Comparison of ENCODE assay signal across 40 mouse cellular contexts in genomic region chr14:37066636-37067035, GRCm38 (mm10). TPM values are rescaled to one million over a fixed set of nuclear protein-coding genes. Genes with fewer than 3 reads are reported as not detected.
DNase-seq lines count a peak whose midpoint lies in the region; ATAC-seq lines count a peak whose summit lies in the region.
"Had no signal": no experiment of that assay in that cellular context is flagged by ENCODE, and none has a peak within 500 bp of the region (broad histone marks: within the 10 kb centered on the region; RNA-seq: fewer than 3 reads in every experiment).

No protein-coding gene starts in this region.

- no peak overlapping the region for H3K4me3 ChIP-seq in liver, embryonic 12.5 days
- H3K4me3 ChIP-seq: embryonic facial prominence, embryonic 12.5 days; hindbrain, embryonic 12.5 days; intestine, embryonic 15.5 days; liver, embryonic 13.5 days; megakaryocyte, embryonic 14.5 days; midbrain, embryonic 12.5 days; myocyte; neural tube, embryonic 12.5 days had no signal

- no peaks in the 10 kb centered on the region for H3K4me1 ChIP-seq in liver, embryonic 12.5 days
- H3K4me1 ChIP-seq: embryonic facial prominence, embryonic 12.5 days; hindbrain, embryonic 12.5 days; intestine, embryonic 15.5 days; liver, embryonic 13.5 days; megakaryocyte, embryonic 14.5 days; midbrain, embryonic 12.5 days; neural tube, embryonic 12.5 days had no signal

- no peaks in the 10 kb centered on the region for H3K27me3 ChIP-seq in liver, embryonic 12.5 days (replicated peaks)
- H3K27me3 ChIP-seq: embryonic facial prominence, embryonic 12.5 days; hindbrain, embryonic 12.5 days; intestine, embryonic 15.5 days; liver, embryonic 13.5 days; megakaryocyte, embryonic 14.5 days; midbrain, embryonic 12.5 days; neural tube, embryonic 12.5 days had no signal

- DNase-seq in frontal cortex, adult 2 months (ENCODE audit: extremely low spot score in 1 of 2, low spot score in 1 of 2) = peak; percentile 34 to 56
- DNase-seq in frontal cortex, postnatal 14 days (ENCODE audit: low spot score in 2 of 2) = no peak
- peak; percentile 6 to 17 for DNase-seq in layer of hippocampus, postnatal 14 days (ENCODE audit: low spot score in 2 of 2)
- no peak for DNase-seq in layer of hippocampus, adult 9-10 months (ENCODE audit: low spot score)
- peak; percentile 51 for DNase-seq in right cerebral cortex, adult 18-20 months
- DNase-seq in right cerebral cortex, postnatal 4 days = no peak
- DNase-seq in telencephalon, adult 2 months (ENCODE audit: low read depth, low spot score) = peak; percentile 83
- DNase-seq: adrenal gland, postnatal 10 days; cerebellum, adult 11 months; cerebellum, adult 9-10 months; cerebellum, postnatal 36 days; gastrocnemius, postnatal 36 days; heart, adult 18-20 months; heart, postnatal 36 days; kidney, adult 8-10 months; kidney, postnatal 4 days; liver, embryonic 13.5 days; lung, adult 18-20 months; lung, postnatal 4 days had no signal

- ATAC-seq in liver, embryonic 12.5 days = no peak
- ATAC-seq: forebrain, embryonic 14.5 days; hindbrain, postnatal 0 days; intestine, embryonic 15.5 days; lung, postnatal 0 days had no signal

- H3K36me3 ChIP-seq in liver, embryonic 12.5 days = no peaks in the 10 kb centered on the region
- H3K36me3 ChIP-seq: embryonic facial prominence, embryonic 12.5 days; G1E; hindbrain, embryonic 12.5 days; intestine, embryonic 15.5 days; liver, embryonic 13.5 days; midbrain, embryonic 12.5 days; neural tube, embryonic 12.5 days had no signal

- 42% methylated on average over 2 of the region's 2 CpGs for WGBS in liver, embryonic 12.5 days (ENCODE audit: insufficient replicate concordance)

- no peaks in the 10 kb centered on the region for H3K9me3 ChIP-seq in liver, embryonic 12.5 days (replicated peaks)
- H3K9me3 ChIP-seq: embryonic facial prominence, embryonic 12.5 days; G1E; hindbrain, embryonic 12.5 days; intestine, embryonic 15.5 days; liver, embryonic 13.5 days; midbrain, embryonic 12.5 days; neural tube, embryonic 12.5 days had no signal

- no peak overlapping the region for H3K27ac ChIP-seq in liver, embryonic 12.5 days
- H3K27ac ChIP-seq: embryonic facial prominence, embryonic 12.5 days; hindbrain, embryonic 12.5 days; hindbrain, postnatal 0 days; intestine, embryonic 15.5 days; kidney, postnatal 0 days; liver, embryonic 13.5 days; midbrain, embryonic 12.5 days; neural tube, embryonic 12.5 days had no signal

- no peak overlapping the region for H3K9ac ChIP-seq in liver, embryonic 12.5 days
- H3K9ac ChIP-seq: embryonic facial prominence, embryonic 12.5 days; hindbrain, embryonic 12.5 days; intestine, embryonic 15.5 days; liver, embryonic 13.5 days; midbrain, embryonic 12.5 days; neural tube, embryonic 12.5 days had no signal

- H3K4me2 ChIP-seq in liver, embryonic 12.5 days = no peak overlapping the region
- H3K4me2 ChIP-seq: embryonic facial prominence, embryonic 12.5 days; heart, embryonic 11.5 days; hindbrain, embryonic 12.5 days; intestine, embryonic 15.5 days; liver, embryonic 13.5 days; midbrain, embryonic 12.5 days; neural tube, embryonic 12.5 days had no signal

RNA-seq across cellular contexts. Expression of gene Lrit2, which starts 1.1 kb away (rescaled TPM):
- polyA plus RNA-seq in frontal cortex, adult 2 months (2012; rRNA removed) = not detected in 2 replicates
- not detected for total RNA-seq in layer of hippocampus, postnatal 14 days (2021)
- polyA plus RNA-seq in liver, embryonic 12.5 days (2016; fragmentation: Nextera tagmentation; extraction: Ambion mirVana) = not detected in 2 replicates
- total RNA-seq: adrenal gland, postnatal 10 days; gastrocnemius, adult 18-20 months; gastrocnemius, postnatal 36 days; heart, adult 18-20 months; heart, postnatal 36 days; hindbrain, postnatal 0 days; left cerebral cortex, adult 8-10 months had no signal
- polyA plus RNA-seq: embryonic facial prominence, embryonic 12.5 days; forebrain, embryonic 14.5 days; G1E; heart, embryonic 11.5 days; heart, embryonic 16.5 days; hindbrain, embryonic 12.5 days; hindbrain, postnatal 0 days; intestine, embryonic 15.5 days; kidney, postnatal 0 days; limb, embryonic 14.5 days; liver, embryonic 13.5 days; lung, postnatal 0 days; midbrain, embryonic 12.5 days; myocyte; neural tube, embryonic 12.5 days; urinary bladder, adult 2 months had no signal

RNA-seq across cellular contexts. Expression of gene Lrit1, which starts 12.0 kb away (rescaled TPM):
- not detected in 2 replicates for polyA plus RNA-seq in frontal cortex, adult 2 months (2012; rRNA removed)
- total RNA-seq in layer of hippocampus, postnatal 14 days (2021) = not detected
- not detected in 2 replicates for polyA plus RNA-seq in liver, embryonic 12.5 days (2016; fragmentation: Nextera tagmentation; extraction: Ambion mirVana)
- total RNA-seq: gastrocnemius, adult 18-20 months; gastrocnemius, postnatal 36 days; heart, adult 18-20 months; heart, postnatal 36 days; hindbrain, postnatal 0 days; midbrain, postnatal 0 days had no signal
- polyA plus RNA-seq: embryonic facial prominence, embryonic 12.5 days; forebrain, embryonic 14.5 days; G1E; heart, embryonic 11.5 days; heart, embryonic 16.5 days; hindbrain, embryonic 12.5 days; hindbrain, postnatal 0 days; intestine, embryonic 15.5 days; kidney, postnatal 0 days; limb, embryonic 14.5 days; liver, embryonic 13.5 days; lung, postnatal 0 days; midbrain, embryonic 12.5 days; midbrain, postnatal 0 days; myocyte; neural tube, embryonic 12.5 days had no signal

RNA-seq across cellular contexts. Expression of gene Rgr, which starts 17.9 kb away (rescaled TPM):
- polyA plus RNA-seq in frontal cortex, adult 2 months (2012; rRNA removed) = 0.02 and 0.36 TPM in 2 replicates
- total RNA-seq in layer of hippocampus, postnatal 14 days (2021) = not detected
- polyA plus RNA-seq in liver, embryonic 12.5 days (2016; fragmentation: Nextera tagmentation; extraction: Ambion mirVana) = not detected in 2 replicates
- total RNA-seq: adrenal gland, postnatal 10 days; gastrocnemius, adult 18-20 months; gastrocnemius, postnatal 36 days; heart, adult 18-20 months; heart, postnatal 36 days; hindbrain, postnatal 0 days; left cerebral cortex, adult 8-10 months; midbrain, postnatal 0 days had no signal
- polyA plus RNA-seq: embryonic facial prominence, embryonic 12.5 days; forebrain, embryonic 14.5 days; G1E; heart, embryonic 11.5 days; heart, embryonic 16.5 days; hindbrain, embryonic 12.5 days; hindbrain, postnatal 0 days; intestine, embryonic 15.5 days; kidney, postnatal 0 days; liver, embryonic 13.5 days; lung, postnatal 0 days; midbrain, embryonic 12.5 days; midbrain, postnatal 0 days; myocyte; neural tube, embryonic 12.5 days; testis, adult 2 months; urinary bladder, adult 2 months had no signal

RNA-seq across cellular contexts. Expression of gene Cdhr1, which starts 31.5 kb away (rescaled TPM):
- polyA plus RNA-seq in frontal cortex, adult 2 months (2012; rRNA removed) = 112 and 126 TPM in 2 replicates
- total RNA-seq in layer of hippocampus, postnatal 14 days (2021) = 10 to 100 TPM; 12.6 to 13.1 TPM
- not detected in 2 replicates for polyA plus RNA-seq in liver, embryonic 12.5 days (2016; fragmentation: Nextera tagmentation; extraction: Ambion mirVana)
- total RNA-seq: gastrocnemius, adult 18-20 months; gastrocnemius, postnatal 36 days; heart, postnatal 36 days had no signal
- polyA plus RNA-seq: G1E; liver, embryonic 13.5 days had no signal

RNA-seq across cellular contexts. Expression of gene 2610528A11Rik, which starts 47.2 kb away (rescaled TPM):
- 2.9 and 4.0 TPM in 2 replicates for polyA plus RNA-seq in frontal cortex, adult 2 months (2012; rRNA removed)
- total RNA-seq in layer of hippocampus, postnatal 14 days (2021) = under 1 TPM in 1 of 2 experiments, not detected in 1; 0.60 TPM
- polyA plus RNA-seq in liver, embryonic 12.5 days (2016; fragmentation: Nextera tagmentation; extraction: Ambion mirVana) = not detected in 2 replicates
- total RNA-seq: G1E; heart, postnatal 36 days; hindbrain, postnatal 0 days; midbrain, postnatal 0 days had no signal
- polyA plus RNA-seq: forebrain, embryonic 14.5 days; G1E; hindbrain, embryonic 12.5 days; midbrain, embryonic 12.5 days had no signal

Comparison
In these comparisons a context has a peak if more than half of its experiments do, and no peak if none do; other contexts are left out.
1. DNase-seq: peak in frontal cortex, adult 2 months (2 of 2), layer of hippocampus, postnatal 14 days (2 of 2), right cerebral cortex, adult 18-20 months (single experiment) and telencephalon, adult 2 months (single experiment); none in frontal cortex, postnatal 14 days (0 of 2), layer of hippocampus, adult 9-10 months (single experiment) and right cerebral cortex, postnatal 4 days (single experiment).